Mouse (Mus musculus) cerebellum, postnatal 10 days (tissue): Measurements from ENCODE around the gene Kat8.
"Not testable (repeated sequence)": the region's sequence is repeated elsewhere in the genome, so short reads cannot be mapped to it uniquely, and the experiment has no call there.

Experiments used
- DNase-seq, 2 experiments: peaks; one replicate each; pipeline ENCODE4 v3.0.0; 2021; ENCODE audit warnings: mixed read lengths in 2 of 2

Gene Kat8

GRCm38 (mm10) chr7:127912190-127912871, at the start of gene Kat8:
Gene Kat8 (plus strand): TSS chr7:127912516.
- peak; percentile 95 to 96 for DNase-seq

- DNase-seq, result no peak
Observed at GRCm38 (mm10) chr7:127866434-127866833, 45.9 kb upstream of the Kat8 start.

GRCm38 (mm10) chr7:127867641-127868040, 44.7 kb upstream of the Kat8 start:
- DNase-seq, result no peak

- DNase-seq, result no peak
Observed at GRCm38 (mm10) chr7:127869149-127869810, 43.0 kb upstream of the Kat8 start.

- no peak for DNase-seq
Observed at GRCm38 (mm10) chr7:127870136-127870821, 42.0 kb upstream of the Kat8 start.

- no peak for DNase-seq
Observed at GRCm38 (mm10) chr7:127874812-127875626, 37.3 kb upstream of the Kat8 start.

- DNase-seq, result peak; percentile 97 to 99
Observed at GRCm38 (mm10) chr7:127875627-127876001, 36.7 kb upstream of the Kat8 start.

GRCm38 (mm10) chr7:127876041-127876466, 36.3 kb upstream of the Kat8 start, which contains the start of gene Zfp646:
Gene Zfp646 (plus strand): TSS chr7:127876221.
- DNase-seq, result peak; percentile 88 to 89

- DNase-seq, result peak; percentile 94 to 95
Observed at GRCm38 (mm10) chr7:127876467-127877348, 35.6 kb upstream of the Kat8 start, which contains the start of gene Zfp668. Gene Zfp668 (minus strand): TSS chr7:127876828.

GRCm38 (mm10) chr7:127879301-127879700, 33.0 kb upstream of the Kat8 start:
- no peak for DNase-seq

GRCm38 (mm10) chr7:127880431-127880830, 31.9 kb upstream of the Kat8 start:
- DNase-seq, result no peak

- DNase-seq, result peak; percentile 33 to 40
Observed at GRCm38 (mm10) chr7:127885951-127886350, 26.4 kb upstream of the Kat8 start.

- DNase-seq, result no peak
Observed at GRCm38 (mm10) chr7:127886551-127886950, 25.8 kb upstream of the Kat8 start.

GRCm38 (mm10) chr7:127887191-127887590, 25.1 kb upstream of the Kat8 start:
- no peak for DNase-seq

- no peak for DNase-seq
Observed at GRCm38 (mm10) chr7:127887781-127888180, 24.5 kb upstream of the Kat8 start.

- DNase-seq, result no peak
Observed at GRCm38 (mm10) chr7:127888821-127889220, 23.5 kb upstream of the Kat8 start.

GRCm38 (mm10) chr7:127890798-127891197, 21.5 kb upstream of the Kat8 start, which contains the start of gene Prss53:
Gene Prss53 (minus strand): TSS chr7:127890970.
- DNase-seq, result no peak

GRCm38 (mm10) chr7:127894480-127894879, 17.8 kb upstream of the Kat8 start:
- DNase-seq, result no peak

GRCm38 (mm10) chr7:127895442-127895841, 16.9 kb upstream of the Kat8 start, which contains the start of the genes Gm21974 and Vkorc1:
Gene Gm21974 (minus strand): TSS chr7:127895454.
Gene Vkorc1 (minus strand): TSS chr7:127895617.
- DNase-seq, result peak; percentile 97 to 98

- DNase-seq, result not testable (repeated sequence)
Observed at GRCm38 (mm10) chr7:127895891-127896290, 16.4 kb upstream of the Kat8 start.

- peak; percentile 86 to 91 for DNase-seq
Observed at GRCm38 (mm10) chr7:127896384-127896783, 15.9 kb upstream of the Kat8 start.
